Mouse (Mus musculus): ENCODE data around the gene Tcaf2. TPM values are rescaled to one million over a fixed set of nuclear protein-coding genes. Genes with fewer than 3 reads are reported as not detected.

The Tcaf2 gene
- polyA plus RNA-seq, 1 experiment from 2014 or later: 2.7 TPM

- H3K36me3 ChIP-seq (ENCODE audit: insufficient read depth, low read length): no peaks in the 10 kb centered on the region
- DNase-seq (ENCODE audit: low spot score) (peak; percentile 90), ATAC-seq (peak; percentile 94)
- no peak overlapping the region; the same call in 1 of the 2 replicates for H3K4me2 ChIP-seq (replicated peaks; ENCODE audit: low read depth, low read length)
- no peaks in the 10 kb centered on the region for H3K27me3 ChIP-seq (replicated peaks; ENCODE audit: insufficient read depth, low read length)
- TF ChIP-seq CTCF (IDR thresholded peaks at IDR 0.05) (no peak), EP300 (IDR thresholded peaks at IDR 0.05) (peak; percentile 65; the same call in 1 of the 2 replicates)
- WGBS: 32% methylated on average over 9 of the region's 9 CpGs
- H3K9ac ChIP-seq (replicated peaks; ENCODE audit: low read depth): no peak overlapping the region
- no peaks in the 10 kb centered on the region for H3K4me1 ChIP-seq (ENCODE audit: insufficient read depth, low read depth, low read length)
- H3K4me3 ChIP-seq (ENCODE audit: low read depth, low read length): no peak overlapping the region
- no peaks in the 10 kb centered on the region for H3K9me3 ChIP-seq (ENCODE audit: low read length)
- peak overlapping the region; percentile 39 for H3K27ac ChIP-seq (ENCODE audit: low read length)
Observed at GRCm38 (mm10) chr6:42582741-42583487, 62.1 kb downstream of the Tcaf2 start.

- no peaks in the 10 kb centered on the region for H3K9me3 ChIP-seq (ENCODE audit: low read length)
- ATAC-seq (no peak), DNase-seq (ENCODE audit: low spot score) (peak; percentile 21)
- TF ChIP-seq CTCF (IDR thresholded peaks at IDR 0.05): peak; percentile 39
- no peak for TF ChIP-seq EP300 (IDR thresholded peaks at IDR 0.05)
- H3K27ac ChIP-seq (ENCODE audit: low read length): no peak overlapping the region
- no peaks in the 10 kb centered on the region for H3K4me1 ChIP-seq (ENCODE audit: insufficient read depth, low read depth, low read length)
- no peak overlapping the region for H3K4me2 ChIP-seq (replicated peaks; ENCODE audit: low read depth, low read length)
- no peak overlapping the region for H3K9ac ChIP-seq (replicated peaks; ENCODE audit: low read depth)
- no peaks in the 10 kb centered on the region for H3K27me3 ChIP-seq (replicated peaks; ENCODE audit: insufficient read depth, low read length)
- WGBS: 50% methylated on average over 4 of the region's 4 CpGs
- no peaks in the 10 kb centered on the region for H3K36me3 ChIP-seq (ENCODE audit: insufficient read depth, low read length)
- no peak overlapping the region for H3K4me3 ChIP-seq (ENCODE audit: low read depth, low read length)
Observed at GRCm38 (mm10) chr6:42578678-42579077, 66.4 kb downstream of the Tcaf2 start.

GRCm38 (mm10) chr6:42577433-42577832 lies 67.6 kb downstream of the Tcaf2 start:
- no peak overlapping the region for H3K27ac ChIP-seq (ENCODE audit: low read length)
- no peak for TF ChIP-seq EP300 (IDR thresholded peaks at IDR 0.05)
- TF ChIP-seq CTCF (IDR thresholded peaks at IDR 0.05): no peak
- H3K27me3 ChIP-seq (replicated peaks; ENCODE audit: insufficient read depth, low read length): no peaks in the 10 kb centered on the region
- no peak overlapping the region for H3K4me3 ChIP-seq (ENCODE audit: low read depth, low read length)
- H3K4me1 ChIP-seq (ENCODE audit: insufficient read depth, low read depth, low read length): no peaks in the 10 kb centered on the region
- ATAC-seq (no peak), DNase-seq (ENCODE audit: low spot score) (no peak)
- H3K36me3 ChIP-seq (ENCODE audit: insufficient read depth, low read length): no peaks in the 10 kb centered on the region
- H3K9me3 ChIP-seq (ENCODE audit: low read length): no peaks in the 10 kb centered on the region
- H3K4me2 ChIP-seq (replicated peaks; ENCODE audit: low read depth, low read length): no peak overlapping the region
- no peak overlapping the region for H3K9ac ChIP-seq (replicated peaks; ENCODE audit: low read depth)
- WGBS: 80% methylated on average over 2 of the region's 2 CpGs

Other genes starting within 250 kb of the Tcaf2 start
- gene Tas2r143, start 245.0 kb downstream of the Tcaf2 start, polyA plus RNA-seq (2015; fragmentation: Nextera tagmentation; extraction: Ambion mirVana): 0.15 TPM in 1 of 2 replicates, not detected in the other
- 0.18 TPM in 1 of 2 replicates, not detected in the other for gene Tas2r135, start 239.8 kb downstream of the Tcaf2 start, polyA plus RNA-seq (2015; fragmentation: Nextera tagmentation; extraction: Ambion mirVana)
- not detected in 2 replicates for gene Tas2r126, start 210.7 kb downstream of the Tcaf2 start, polyA plus RNA-seq (2015; fragmentation: Nextera tagmentation; extraction: Ambion mirVana)
- 0.08 TPM in 1 of 2 replicates, not detected in the other for gene Olfr458, start 180.1 kb downstream of the Tcaf2 start, polyA plus RNA-seq (2015; fragmentation: Nextera tagmentation; extraction: Ambion mirVana)
- 0.06 TPM in 2 replicates for gene Olfr457, start 168.9 kb downstream of the Tcaf2 start, polyA plus RNA-seq (2015; fragmentation: Nextera tagmentation; extraction: Ambion mirVana)
- gene Olfr456, start 158.0 kb downstream of the Tcaf2 start, polyA plus RNA-seq (2015; fragmentation: Nextera tagmentation; extraction: Ambion mirVana): 0.30 and 0.33 TPM in 2 replicates
- gene Olfr455, start 97.7 kb downstream of the Tcaf2 start, polyA plus RNA-seq (2015; fragmentation: Nextera tagmentation; extraction: Ambion mirVana): 0.04 and 0.13 TPM in 2 replicates
- 0.05 TPM in 1 of 2 replicates, not detected in the other for gene Tcaf3, start 47.6 kb downstream of the Tcaf2 start, polyA plus RNA-seq (2015; fragmentation: Nextera tagmentation; extraction: Ambion mirVana)
- gene Tcaf1, start 64.8 kb upstream of the Tcaf2 start, polyA plus RNA-seq (2015; fragmentation: Nextera tagmentation; extraction: Ambion mirVana): 36.9 and 41.2 TPM in 2 replicates
- gene Olfr453, start 94.1 kb upstream of the Tcaf2 start, polyA plus RNA-seq (2015; fragmentation: Nextera tagmentation; extraction: Ambion mirVana): not detected in 2 replicates
- gene Olfr38, start 111.2 kb upstream of the Tcaf2 start, polyA plus RNA-seq (2015; fragmentation: Nextera tagmentation; extraction: Ambion mirVana): not detected in 2 replicates
- gene Olfr452, start 139.8 kb upstream of the Tcaf2 start, polyA plus RNA-seq (2015; fragmentation: Nextera tagmentation; extraction: Ambion mirVana): not detected in 2 replicates
- gene Olfr450, start 166.7 kb upstream of the Tcaf2 start, polyA plus RNA-seq (2015; fragmentation: Nextera tagmentation; extraction: Ambion mirVana): not detected in 2 replicates
- not detected in 2 replicates for gene Olfr449, start 189.1 kb upstream of the Tcaf2 start, polyA plus RNA-seq (2015; fragmentation: Nextera tagmentation; extraction: Ambion mirVana)
- not detected in 2 replicates for gene Olfr448, start 245.2 kb upstream of the Tcaf2 start, polyA plus RNA-seq (2015; fragmentation: Nextera tagmentation; extraction: Ambion mirVana)